Mouse (Mus musculus) lung, embryonic 14.5 days (tissue): Measurements from ENCODE around the gene Rpl37. TPM values are rescaled to one million over a fixed set of nuclear protein-coding genes. Genes with fewer than 3 reads are reported as not detected.

ENCODE experiments used
- ATAC-seq: fragments of 200-750 bp; cut with Nextera tagmentation; 2 replicates; pipeline ENCODE4 v1.8.0; 2017; ENCODE audit warnings: mild to moderate bottlenecking, moderate TSS enrichment, moderate library complexity; ENCODE audit not compliant: insufficient read depth
- DNase-seq: peaks from one replicate; pipeline ENCODE4 v3.0.0-alpha.2; 2015
- H3K27ac ChIP-seq: fragments of 300-500 bp; sonication (generic); 2 replicates; pipeline ENCODE4 v1.5.1; 2014; ENCODE audit warnings: low read depth, mild to moderate bottlenecking, moderate library complexity
- H3K27me3 ChIP-seq: fragments of 300-500 bp; sonication (generic); 2 replicates; pipeline ENCODE4 v1.6.1; 2014; ENCODE audit warnings: low read length, control low read depth; ENCODE audit not compliant: insufficient read depth
- H3K36me3 ChIP-seq: fragments of 300-500 bp; sonication (generic); 2 replicates; pipeline ENCODE4 v1.6.1; 2014; ENCODE audit warnings: control low read depth; ENCODE audit not compliant: insufficient read depth
- H3K4me1 ChIP-seq: fragments of 300-500 bp; sonication (generic); 2 replicates; pipeline ENCODE4 v1.6.1; 2014; ENCODE audit warnings: antibody characterized with exemption, control low read depth; ENCODE audit not compliant: insufficient read depth
- H3K4me2 ChIP-seq: fragments of 300-500 bp; sonication (generic); 2 replicates; pipeline ENCODE4 v1.6.1; 2014; ENCODE audit warnings: mild to moderate bottlenecking
- H3K4me3 ChIP-seq: fragments of 300-500 bp; sonication (generic); 2 replicates; pipeline ENCODE4 v1.5.1; 2014; ENCODE audit warnings: low read depth, low read length
- H3K9ac ChIP-seq: fragments of 300-500 bp; sonication (generic); 2 replicates; pipeline ENCODE4 v1.6.1; 2014
- H3K9me3 ChIP-seq: fragments of 300-500 bp; sonication (generic); 2 replicates; pipeline ENCODE4 v1.6.1; 2016; ENCODE audit warnings: low read depth, low read length, control low read depth
- CTCF ChIP-seq: IDR thresholded peaks from 2 replicates; pipeline ENCODE4 v1.5.1; 2016; ENCODE audit warnings: antibody characterized with exemption, low read depth
- WGBS: fragments of 180-500 bp; shearing (Covaris S2); extraction: QIAGEN DNeasy Blood & Tissue Kit; methylation state at CpG from one replicate; pipeline ENCODE4 v1.1.7; 2014; 5-methylcytosine and 5-hydroxymethylcytosine counted together
- polyA plus RNA-seq: library from polyadenylated mRNA; unstranded; fragments of >200 nt; fragmentation: Nextera tagmentation; extraction: Ambion mirVana; gene quantifications from 2 replicates; pipeline ENCODE4 v1.2.1, GENCODE M21; 2014

The Rpl37 gene
- polyA plus RNA-seq, 1 experiment from 2014 or later = 683 TPM

DNA sequence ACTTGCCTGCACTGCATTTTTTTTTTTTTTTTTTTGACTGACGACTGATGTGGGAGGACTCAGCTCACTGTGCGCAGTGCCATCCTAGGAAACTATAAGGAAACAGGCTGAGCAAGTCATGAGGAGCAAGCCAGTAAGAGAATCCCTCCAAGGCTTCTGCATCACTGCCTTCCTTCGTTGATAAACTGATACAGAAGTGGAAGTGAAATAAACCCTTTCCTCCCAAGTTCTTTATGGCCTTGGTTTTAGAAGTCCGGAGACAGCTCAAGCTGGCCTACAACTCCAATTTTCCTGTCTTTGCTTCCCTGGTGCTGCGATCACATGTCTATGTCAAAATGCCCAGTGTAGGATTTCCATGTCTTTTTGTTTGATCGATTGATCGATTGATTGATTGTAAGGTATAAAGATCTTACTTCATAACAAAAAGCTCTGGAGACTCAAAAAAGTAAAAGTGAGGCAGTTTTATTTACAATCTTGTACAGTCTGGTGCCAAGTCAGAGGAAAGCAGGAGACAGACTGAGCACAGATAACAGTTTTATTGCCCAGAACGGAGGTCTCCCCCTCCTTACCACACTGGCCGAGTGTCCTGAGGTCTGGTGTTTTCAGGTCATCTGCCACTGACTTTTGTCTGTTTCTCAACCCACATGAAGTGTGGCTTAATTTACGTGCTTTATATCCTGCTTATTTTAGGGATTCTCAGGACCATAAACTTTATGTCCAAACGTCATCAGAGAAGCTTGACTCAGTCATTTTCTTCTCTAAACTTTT is 20.7 kb upstream of the Rpl37 start:
- WGBS = 79% methylated on average over 11 of the region's 11 CpGs
- H3K4me3 ChIP-seq = no peak overlapping the region
- ATAC-seq (no peak), DNase-seq (no peak)
- H3K9me3 ChIP-seq = no peaks in the 10 kb centered on the region
- H3K9ac ChIP-seq = no peak overlapping the region
- TF ChIP-seq CTCF = no peak
- H3K27me3 ChIP-seq = no peaks in the 10 kb centered on the region
- no peak overlapping the region for H3K27ac ChIP-seq
- no peaks in the 10 kb centered on the region for H3K4me1 ChIP-seq
- no peak overlapping the region for H3K4me2 ChIP-seq
- no peaks in the 10 kb centered on the region for H3K36me3 ChIP-seq

DNA sequence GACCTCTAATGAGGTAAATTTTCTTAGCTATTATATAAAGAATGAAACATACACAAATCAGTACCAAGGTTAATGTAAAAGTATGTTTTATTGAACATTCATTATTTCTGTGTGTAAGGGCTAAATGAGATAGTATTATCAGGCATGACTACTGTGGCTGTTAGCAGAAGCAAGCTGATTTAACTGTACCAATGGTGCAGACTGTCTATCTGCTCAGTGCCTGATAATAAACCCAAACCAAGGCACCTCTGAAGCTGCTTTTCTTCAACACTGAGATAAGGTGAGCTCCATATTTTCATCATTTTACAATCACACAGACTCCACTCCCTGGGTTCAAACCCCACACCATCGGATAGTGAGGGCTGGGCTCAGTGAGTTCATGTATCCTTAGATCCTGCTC is 19.1 kb upstream of the Rpl37 start:
- ATAC-seq (no peak), DNase-seq (no peak)
- Histone ChIP-seq H3K4me3 (no peak overlapping the region), H3K36me3 (no peaks in the 10 kb centered on the region), H3K27me3 (no peaks in the 10 kb centered on the region), H3K9me3 (no peaks in the 10 kb centered on the region), H3K27ac (no peak overlapping the region), H3K9ac (no peak overlapping the region), H3K4me1 (no peaks in the 10 kb centered on the region), H3K4me2 (no peak overlapping the region)
- 85% methylated on average over 1 of the region's 1 CpGs for WGBS
- no peak for TF ChIP-seq CTCF

DNA sequence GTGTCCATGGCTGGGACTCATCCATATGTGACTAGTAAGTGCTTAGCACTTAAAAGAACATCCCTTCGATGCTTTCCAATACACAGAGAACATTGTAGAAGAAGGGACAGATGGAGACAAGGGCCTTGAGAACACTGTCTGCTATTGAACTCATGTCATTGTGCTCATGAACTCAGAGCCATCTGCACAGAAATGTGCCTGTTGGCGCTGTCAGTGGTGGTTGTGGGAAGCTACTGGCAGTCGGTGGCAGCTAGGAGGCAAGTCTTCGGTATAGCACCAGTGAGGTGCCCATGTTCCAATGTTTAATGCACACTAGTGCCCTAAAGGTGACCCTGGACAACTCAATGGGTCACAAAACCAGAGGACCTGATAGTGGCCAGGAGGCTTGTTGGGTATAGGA is 14.1 kb upstream of the Rpl37 start:
- Histone ChIP-seq H3K9ac (no peak overlapping the region), H3K27me3 (no peaks in the 10 kb centered on the region), H3K4me2 (no peak overlapping the region), H3K4me3 (no peak overlapping the region), H3K4me1 (no peaks in the 10 kb centered on the region), H3K9me3 (no peaks in the 10 kb centered on the region), H3K27ac (no peak overlapping the region), H3K36me3 (no peaks in the 10 kb centered on the region)
- ATAC-seq = no peak
- no peak for TF ChIP-seq CTCF
- whole genome bisulfite sequencing = 91% methylated on average over 4 of the region's 4 CpGs
- no peak for DNase-seq

DNA sequence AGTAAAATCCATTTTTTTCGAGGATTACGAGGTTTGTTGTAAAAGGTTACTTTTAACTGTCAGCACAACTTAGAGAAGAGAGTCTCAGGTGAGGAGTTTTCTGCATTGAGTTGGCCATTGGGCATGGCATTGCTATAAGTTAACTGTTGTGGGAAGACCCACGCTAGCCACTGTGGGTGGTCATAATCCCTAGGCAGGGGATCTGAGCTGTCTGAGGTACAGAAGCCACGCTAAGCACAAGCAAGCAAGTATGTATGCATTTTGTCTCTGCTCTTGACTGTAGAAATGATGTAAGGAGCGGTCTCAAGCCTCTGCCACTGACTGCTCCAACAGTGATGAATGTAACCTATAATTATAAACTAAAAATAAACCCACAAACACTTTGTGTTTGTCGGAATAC is 10.6 kb upstream of the Rpl37 start:
- no peak overlapping the region for H3K4me2 ChIP-seq
- ATAC-seq (no peak), DNase-seq (no peak)
- WGBS = 75% methylated on average over 6 of the region's 6 CpGs
- no peaks in the 10 kb centered on the region for H3K4me1 ChIP-seq
- no peaks in the 10 kb centered on the region for H3K27me3 ChIP-seq
- H3K4me3 ChIP-seq = no peak overlapping the region
- H3K9ac ChIP-seq = no peak overlapping the region
- no peak overlapping the region for H3K27ac ChIP-seq
- H3K9me3 ChIP-seq = no peaks in the 10 kb centered on the region
- TF ChIP-seq CTCF = no peak
- H3K36me3 ChIP-seq = no peaks in the 10 kb centered on the region

DNA sequence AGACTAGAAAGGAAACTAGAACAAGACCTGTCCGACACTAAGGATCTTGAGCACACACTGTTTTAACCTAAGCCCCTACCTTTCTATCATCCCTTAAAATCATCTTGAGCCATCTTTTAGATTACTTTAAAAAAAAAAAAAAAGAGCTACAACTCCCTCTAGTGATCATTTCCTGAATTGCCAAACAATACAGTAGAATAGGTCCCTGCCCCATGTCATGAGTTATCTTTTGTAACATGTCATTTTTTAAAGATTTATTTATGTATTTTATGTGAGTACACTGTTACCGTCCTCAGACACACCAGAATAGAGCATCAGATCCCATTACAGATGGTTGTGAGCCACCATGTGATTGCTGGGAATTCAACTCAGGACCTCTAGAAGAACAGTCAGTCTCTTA is 10.2 kb upstream of the Rpl37 start:
- no peaks in the 10 kb centered on the region for H3K27me3 ChIP-seq
- H3K4me2 ChIP-seq = no peak overlapping the region
- H3K36me3 ChIP-seq = no peaks in the 10 kb centered on the region
- DNase-seq = peak; percentile 60
- WGBS = 35% methylated on average over 2 of the region's 2 CpGs
- H3K9ac ChIP-seq = no peak overlapping the region
- peak; percentile 47 for TF ChIP-seq CTCF
- H3K9me3 ChIP-seq = no peaks in the 10 kb centered on the region
- H3K27ac ChIP-seq = no peak overlapping the region
- ATAC-seq = no peak
- H3K4me3 ChIP-seq = no peak overlapping the region
- no peaks in the 10 kb centered on the region for H3K4me1 ChIP-seq

DNA sequence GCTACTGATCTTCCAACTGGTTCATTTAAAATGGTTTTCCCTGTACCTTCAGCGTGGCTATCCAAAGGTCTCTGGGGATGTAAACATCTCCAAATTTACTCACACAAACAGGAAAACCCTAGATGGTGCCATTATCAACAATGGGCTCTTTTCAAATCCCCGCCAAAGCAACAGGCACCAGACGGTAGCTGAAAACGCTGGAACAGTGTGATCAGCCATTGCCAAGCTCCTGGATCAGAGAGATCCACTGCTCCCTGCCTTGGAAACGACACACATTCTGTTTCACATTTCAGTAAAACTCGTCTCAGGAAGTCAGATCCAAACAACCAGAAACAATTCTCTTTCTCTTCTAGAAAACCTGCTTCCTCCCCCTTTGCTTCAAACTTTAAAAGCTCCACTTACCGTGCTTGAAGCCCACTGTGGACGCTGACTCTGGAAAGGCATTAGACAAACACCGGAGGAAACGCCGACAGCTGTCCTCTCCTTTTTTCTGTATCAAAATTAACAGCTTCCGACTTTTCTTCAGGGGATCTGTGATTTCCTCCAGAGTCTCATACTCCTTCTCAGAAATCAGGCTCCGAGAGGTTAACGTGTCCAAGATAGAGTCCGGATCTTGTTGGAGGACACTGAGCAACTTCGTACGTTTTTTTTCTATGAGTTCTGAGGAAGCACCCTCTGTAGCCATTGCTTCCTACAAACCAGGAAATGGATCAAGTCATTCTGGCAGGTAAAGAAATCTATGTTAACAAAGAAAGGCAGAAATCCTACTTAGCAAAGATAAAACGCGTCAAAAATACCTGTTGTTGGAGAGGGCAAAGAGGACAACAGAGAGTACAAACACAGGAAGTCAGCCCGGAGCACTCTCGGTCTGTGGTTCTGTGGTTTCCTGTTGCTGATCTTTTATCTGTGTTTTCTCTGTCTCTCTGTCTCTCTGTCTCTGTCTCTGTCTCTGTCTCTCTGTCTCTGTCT is 8.5 kb upstream of the Rpl37 start, which contains the start of gene Card6:
TSS of gene Card6 (minus strand) at position 854 of the 969 bp plus-strand sequence.
- Histone ChIP-seq H3K9me3 (no peaks in the 10 kb centered on the region), H3K4me1 (no peaks in the 10 kb centered on the region)
- DNase-seq = peak; percentile 22

DNA sequence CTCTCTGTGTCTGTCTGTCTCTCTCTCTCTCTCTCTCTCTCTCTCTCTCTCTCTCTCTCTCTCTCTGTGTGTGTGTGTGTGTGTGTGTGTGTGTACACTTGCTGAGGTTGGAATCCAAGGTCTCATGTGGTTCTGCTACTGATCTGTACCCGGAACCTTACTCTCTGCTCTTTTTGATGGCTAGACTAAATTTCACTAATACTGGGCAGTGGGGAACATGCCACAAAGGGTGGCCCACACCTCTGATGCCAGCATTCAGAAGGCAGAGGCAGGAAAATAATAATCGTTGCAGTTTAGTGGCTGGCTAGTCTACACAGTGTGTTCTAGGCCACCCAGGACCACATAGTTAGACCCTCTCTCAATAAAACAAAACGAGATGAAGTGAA is 7.8 kb upstream of the Rpl37 start:
- WGBS = 74% methylated on average over 3 of the region's 3 CpGs
- Histone ChIP-seq H3K4me2 (no peak overlapping the region; the same call in 1 of the 2 replicates), H3K36me3 (no peaks in the 10 kb centered on the region), H3K27me3 (no peaks in the 10 kb centered on the region), H3K4me3 (no peak overlapping the region), H3K27ac (no peak overlapping the region), H3K9me3 (no peaks in the 10 kb centered on the region), H3K9ac (no peak overlapping the region; the same call in 1 of the 2 replicates), H3K4me1 (no peaks in the 10 kb centered on the region)
- DNase-seq = no peak
- ATAC-seq = no peak
- no peak for TF ChIP-seq CTCF

More for the DNA sequence above, 8.5 kb upstream of the Rpl37 start, which contains the start of gene Card6:
- Histone ChIP-seq H3K27ac (peak within 1 kb of the TSS; percentile 56; the same call in 1 of the 2 replicates), H3K4me3 (peak within 1 kb of the TSS; percentile 23), H3K36me3 (no peaks in the 10 kb centered on the region), H3K27me3 (no peaks in the 10 kb centered on the region), H3K4me2 (peak within 1 kb of the TSS; percentile 47), H3K9ac (peak within 1 kb of the TSS; percentile 13; the same call in 1 of the 2 replicates)
- TF ChIP-seq CTCF = no peak
- WGBS = 36% methylated on average over 21 of the region's 21 CpGs
- no peak for ATAC-seq
